Mouse (Mus musculus): ENCODE measurements around the gene Psmb1.
"Not testable (repeated sequence)": the region's sequence is repeated elsewhere in the genome, so short reads cannot be mapped to it uniquely, and the experiment has no call there.

Gene Psmb1

GRCm38 (mm10) chr17:15459761-15460160 is 39.8 kb downstream of the Psmb1 start:
- DNase-seq = no peak

- DNase-seq = no peak
These were observed 43.0 kb downstream of the Psmb1 start for GRCm38 (mm10) chr17:15456595-15456994.

- DNase-seq = no peak
These were observed 44.3 kb downstream of the Psmb1 start for GRCm38 (mm10) chr17:15455203-15455602.

GRCm38 (mm10) chr17:15449606-15450005 is 49.9 kb downstream of the Psmb1 start:
- DNase-seq = no peak

- DNase-seq = not testable (repeated sequence)
These were observed 50.4 kb downstream of the Psmb1 start for GRCm38 (mm10) chr17:15449144-15449543.

GRCm38 (mm10) chr17:15447831-15448230 is 51.7 kb downstream of the Psmb1 start:
- no peak for DNase-seq

GRCm38 (mm10) chr17:15445421-15445820 is 54.1 kb downstream of the Psmb1 start:
- no peak for DNase-seq

- no peak for DNase-seq
These were observed 59.0 kb downstream of the Psmb1 start for GRCm38 (mm10) chr17:15440463-15441121.

GRCm38 (mm10) chr17:15440067-15440462 is 59.5 kb downstream of the Psmb1 start:
- DNase-seq = no peak

GRCm38 (mm10) chr17:15434748-15435147 is 64.8 kb downstream of the Psmb1 start:
- DNase-seq = no peak

- DNase-seq = no peak
These were observed 67.5 kb downstream of the Psmb1 start for GRCm38 (mm10) chr17:15432036-15432435.

GRCm38 (mm10) chr17:15431551-15431950 is 68.0 kb downstream of the Psmb1 start:
- no peak for DNase-seq

- peak; percentile 23 for DNase-seq
These were observed 68.5 kb downstream of the Psmb1 start for GRCm38 (mm10) chr17:15431021-15431514.

- DNase-seq = peak; percentile 16
These were observed 69.6 kb downstream of the Psmb1 start for GRCm38 (mm10) chr17:15429937-15430336.

- no peak for DNase-seq
These were observed 70.1 kb downstream of the Psmb1 start for GRCm38 (mm10) chr17:15429451-15429850.

GRCm38 (mm10) chr17:15425931-15426330 is 73.6 kb downstream of the Psmb1 start:
- no peak for DNase-seq

Measured in cerebellum, adult 11 months (tissue).